Mouse (Mus musculus): Measurements from ENCODE around the gene AA986860. TPM values are rescaled to one million over a fixed set of nuclear protein-coding genes. Genes with fewer than 3 reads are reported as not detected.
A peak's percentile ranks its signal among the peaks of the same experiment; 100 is the strongest.

Gene AA986860
- polyA plus RNA-seq, 1 experiment: 64.1 TPM

DNA sequence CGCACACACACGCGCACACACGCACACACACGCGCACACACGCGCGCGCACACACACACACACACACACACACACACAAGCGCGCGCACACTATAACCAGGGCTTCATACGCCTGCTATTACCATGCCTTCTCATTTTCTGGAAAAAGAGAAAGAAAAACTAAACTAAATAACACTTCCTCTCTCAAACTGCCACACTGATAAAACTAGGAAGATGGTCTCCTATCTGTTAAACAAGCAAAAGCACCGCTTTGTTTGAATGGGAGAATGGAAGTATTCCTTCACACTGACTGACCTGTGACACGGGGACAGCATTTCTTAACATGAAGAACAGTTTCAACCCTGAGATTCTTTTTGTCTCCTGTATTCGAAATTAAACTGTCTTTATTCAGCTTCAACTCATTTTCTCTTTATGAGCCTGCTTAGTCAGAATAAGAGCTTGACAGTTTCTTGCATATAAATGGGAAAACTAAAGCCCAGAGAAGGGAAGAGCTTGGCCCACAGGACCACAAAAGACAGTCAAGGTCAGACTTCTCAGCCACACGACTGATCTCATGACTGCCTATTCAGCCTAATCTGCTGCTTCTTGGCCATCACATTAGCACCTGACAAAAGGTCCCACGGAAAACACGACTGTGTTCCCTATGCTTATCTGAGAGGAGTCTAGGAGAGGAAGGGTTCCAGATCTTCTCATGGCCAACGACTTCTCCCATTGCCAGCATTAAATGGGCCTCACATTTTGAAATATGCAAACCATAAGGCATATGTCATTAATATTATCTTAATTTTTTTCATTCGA, 21.3 kb upstream of the AA986860 start:
- WGBS: 93% methylated on average over 22 of the region's 22 CpGs
- peaks cover 4% of the 10 kb centered on the region; the same call in 1 of the 2 replicates for H3K4me1 ChIP-seq (ENCODE audit: control insufficient read depth, insufficient read depth, insufficient read length, low read length)
- H3K27me3 ChIP-seq (ENCODE audit: control insufficient read depth, insufficient read depth, low read length): no peaks in the 10 kb centered on the region
- H3K36me3 ChIP-seq (ENCODE audit: control insufficient read depth, insufficient read depth, low read length): peaks cover 44% of the 10 kb centered on the region
- H3K27ac ChIP-seq (ENCODE audit: insufficient read depth, low read depth, low read length): no peak overlapping the region
- TF ChIP-seq POLR2A (IDR thresholded peaks at IDR 0.05; ENCODE audit: low read depth, low read length): no peak
- no peak for TF ChIP-seq CTCF (IDR thresholded peaks at IDR 0.05; ENCODE audit: extremely low read depth, insufficient read length, insufficient replicate concordance, low read depth, low read length)
- H3K4me3 ChIP-seq (ENCODE audit: low read depth, low read length): no peak overlapping the region

DNA sequence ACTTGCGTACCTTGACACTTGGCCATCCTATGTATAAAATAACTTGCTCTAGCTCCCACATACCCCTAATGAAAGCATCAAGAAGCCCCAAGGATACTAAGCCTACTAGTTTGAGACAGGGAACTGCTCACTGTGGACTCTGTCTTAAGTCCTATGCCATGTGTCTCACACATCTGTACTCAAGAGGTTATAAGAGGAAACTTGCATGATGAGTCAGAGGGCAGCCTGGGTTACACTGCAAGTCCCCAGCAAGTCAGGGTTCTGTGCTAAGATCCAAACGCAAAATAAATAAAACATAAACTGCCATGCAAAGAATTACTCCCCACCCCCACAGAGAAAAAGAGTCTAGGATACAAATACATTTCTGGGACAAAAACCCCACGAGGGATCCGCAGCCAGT, 17.7 kb upstream of the AA986860 start:
- Histone ChIP-seq H3K4me3 (ENCODE audit: low read depth, low read length) (no peak overlapping the region), H3K27me3 (ENCODE audit: control insufficient read depth, insufficient read depth, low read length) (no peaks in the 10 kb centered on the region), H3K4me1 (ENCODE audit: control insufficient read depth, insufficient read depth, insufficient read length, low read length) (peaks cover 7% of the 10 kb centered on the region; the same call in 1 of the 2 replicates), H3K27ac (ENCODE audit: insufficient read depth, low read depth, low read length) (no peak overlapping the region), H3K36me3 (ENCODE audit: control insufficient read depth, insufficient read depth, low read length) (peaks cover 17% of the 10 kb centered on the region)
- TF ChIP-seq CTCF (IDR thresholded peaks at IDR 0.05; ENCODE audit: extremely low read depth, insufficient read length, insufficient replicate concordance, low read depth, low read length) (no peak), POLR2A (IDR thresholded peaks at IDR 0.05; ENCODE audit: low read depth, low read length) (no peak)
- WGBS: 76% methylated on average over 4 of the region's 4 CpGs

DNA sequence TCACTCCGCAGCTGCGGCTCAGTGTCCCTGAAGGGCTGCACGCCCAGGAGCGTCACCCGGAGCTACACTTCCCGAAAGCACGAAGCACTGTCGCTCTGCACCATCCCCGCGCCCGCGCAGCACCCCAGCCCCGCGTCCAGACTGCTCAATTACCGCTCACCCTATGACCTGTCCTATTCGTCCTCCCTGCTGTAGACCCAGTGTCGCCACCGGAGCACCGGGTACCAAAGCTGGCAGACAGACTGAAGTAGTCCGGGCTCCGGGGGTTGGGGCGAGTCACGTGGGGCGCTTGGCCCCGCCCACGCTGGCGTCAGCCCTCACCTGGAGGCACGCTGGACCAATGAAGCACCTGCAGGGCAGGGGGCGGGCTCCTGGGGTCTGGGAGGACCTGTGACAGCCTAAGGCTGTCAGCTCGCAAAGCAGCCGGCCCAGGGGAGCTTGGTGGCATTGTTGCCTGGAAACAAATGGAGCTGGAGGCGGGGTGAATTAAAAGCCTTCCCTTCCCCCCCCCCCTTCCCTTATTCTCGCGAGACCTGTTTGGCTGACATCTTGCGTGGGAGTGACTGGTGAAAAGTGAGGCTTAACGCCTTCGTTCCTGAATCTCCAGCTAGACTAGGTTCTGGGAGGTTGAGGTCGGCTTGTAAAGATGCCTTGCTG, 16.1 kb upstream of the AA986860 start, which contains the start of gene Gm29427:
Gm29427 (minus strand) TSS at position 239 of the 657 bp plus-strand sequence.
- Histone ChIP-seq H3K27ac (ENCODE audit: insufficient read depth, low read depth, low read length) (peak within 1 kb of the TSS; percentile 93), H3K27me3 (ENCODE audit: control insufficient read depth, insufficient read depth, low read length) (no peaks in the 10 kb centered on the region), H3K36me3 (ENCODE audit: control insufficient read depth, insufficient read depth, low read length) (peaks cover 12% of the 10 kb centered on the region; the same call in 1 of the 2 replicates), H3K4me3 (ENCODE audit: low read depth, low read length) (peak within 1 kb of the TSS; percentile 85), H3K4me1 (ENCODE audit: control insufficient read depth, insufficient read depth, insufficient read length, low read length) (peaks cover 9% of the 10 kb centered on the region; the same call in 1 of the 2 replicates)
- TF ChIP-seq CTCF (IDR thresholded peaks at IDR 0.05; ENCODE audit: extremely low read depth, insufficient read length, insufficient replicate concordance, low read depth, low read length) (no peak), POLR2A (IDR thresholded peaks at IDR 0.05; ENCODE audit: low read depth, low read length) (peak; percentile 79; the same call in 1 of the 2 replicates)
- WGBS: 1% methylated on average over 38 of the region's 38 CpGs

DNA sequence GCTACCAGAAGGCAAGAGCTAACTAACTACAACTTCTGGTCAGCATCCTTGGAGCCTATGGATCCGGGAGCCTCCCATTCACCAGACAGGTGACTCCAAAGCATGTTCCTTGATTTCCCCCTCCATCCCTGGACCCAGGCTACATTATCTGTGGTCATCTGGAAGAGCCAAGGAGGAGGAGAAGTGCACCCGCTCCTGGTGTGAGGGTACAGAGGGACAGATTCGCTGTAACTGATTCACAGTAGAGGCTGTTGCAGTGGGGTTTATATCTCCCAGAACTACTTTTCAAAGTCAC, 15.6 kb upstream of the AA986860 start:
- Histone ChIP-seq H3K27me3 (ENCODE audit: control insufficient read depth, insufficient read depth, low read length) (no peaks in the 10 kb centered on the region), H3K4me1 (ENCODE audit: control insufficient read depth, insufficient read depth, insufficient read length, low read length) (peaks cover 9% of the 10 kb centered on the region; the same call in 1 of the 2 replicates), H3K36me3 (ENCODE audit: control insufficient read depth, insufficient read depth, low read length) (peaks cover 10% of the 10 kb centered on the region; the same call in 1 of the 2 replicates), H3K4me3 (ENCODE audit: low read depth, low read length) (peak overlapping the region; percentile 85), H3K27ac (ENCODE audit: insufficient read depth, low read depth, low read length) (peak overlapping the region; percentile 93)
- TF ChIP-seq CTCF (IDR thresholded peaks at IDR 0.05; ENCODE audit: extremely low read depth, insufficient read length, insufficient replicate concordance, low read depth, low read length): no peak
- no peak for TF ChIP-seq POLR2A (IDR thresholded peaks at IDR 0.05; ENCODE audit: low read depth, low read length)
- 0% methylated on average over 3 of the region's 3 CpGs for WGBS

DNA sequence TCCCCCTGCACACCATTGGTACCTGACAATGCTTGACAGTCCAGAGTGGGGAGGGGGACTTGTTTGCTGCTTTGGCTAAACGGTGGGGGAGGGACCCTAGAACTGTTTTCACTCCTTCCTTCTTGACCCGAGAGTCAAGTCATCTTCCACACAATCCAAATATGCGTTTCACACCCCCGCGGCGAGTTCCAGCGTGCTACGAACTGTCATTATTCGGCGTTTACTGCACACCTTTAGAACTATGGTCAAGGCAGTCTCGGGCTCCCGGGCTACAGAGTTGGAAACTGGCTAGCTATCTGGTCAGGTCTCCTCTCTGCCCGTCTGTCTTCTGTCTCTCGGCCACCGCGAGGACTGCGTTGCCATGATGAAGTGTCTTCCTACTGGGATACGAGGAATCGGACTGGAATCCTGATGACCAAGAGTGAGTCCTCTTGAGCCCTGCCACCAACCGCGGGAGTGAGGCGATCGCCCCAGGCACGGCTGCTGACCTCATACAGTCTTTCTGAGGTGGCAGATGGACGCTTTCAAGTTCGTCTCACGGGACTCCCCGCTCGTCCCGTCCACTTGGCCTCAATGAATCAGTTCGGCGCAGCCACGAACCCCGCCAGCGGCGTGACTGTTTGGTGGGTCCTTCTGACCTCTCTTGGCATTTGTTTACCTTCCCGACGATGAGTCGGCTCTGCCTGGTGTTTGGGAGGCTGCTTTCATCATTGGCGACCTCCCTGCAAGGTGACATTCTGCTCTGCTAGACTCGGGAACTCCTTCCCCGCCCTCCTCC, 15.1 kb upstream of the AA986860 start:
- peaks cover 9% of the 10 kb centered on the region; the same call in 1 of the 2 replicates for H3K4me1 ChIP-seq (ENCODE audit: control insufficient read depth, insufficient read depth, insufficient read length, low read length)
- peaks cover 8% of the 10 kb centered on the region; the same call in 1 of the 2 replicates for H3K36me3 ChIP-seq (ENCODE audit: control insufficient read depth, insufficient read depth, low read length)
- H3K27me3 ChIP-seq (ENCODE audit: control insufficient read depth, insufficient read depth, low read length): no peaks in the 10 kb centered on the region
- no peak for TF ChIP-seq CTCF (IDR thresholded peaks at IDR 0.05; ENCODE audit: extremely low read depth, insufficient read length, insufficient replicate concordance, low read depth, low read length)
- no peak; the same call in 1 of the 2 replicates for TF ChIP-seq POLR2A (IDR thresholded peaks at IDR 0.05; ENCODE audit: low read depth, low read length)
- under 1% methylated on average over 42 of the region's 42 CpGs for WGBS
- peak overlapping the region; percentile 93 for H3K27ac ChIP-seq (ENCODE audit: insufficient read depth, low read depth, low read length)
- H3K4me3 ChIP-seq (ENCODE audit: low read depth, low read length): peak overlapping the region; percentile 85

DNA sequence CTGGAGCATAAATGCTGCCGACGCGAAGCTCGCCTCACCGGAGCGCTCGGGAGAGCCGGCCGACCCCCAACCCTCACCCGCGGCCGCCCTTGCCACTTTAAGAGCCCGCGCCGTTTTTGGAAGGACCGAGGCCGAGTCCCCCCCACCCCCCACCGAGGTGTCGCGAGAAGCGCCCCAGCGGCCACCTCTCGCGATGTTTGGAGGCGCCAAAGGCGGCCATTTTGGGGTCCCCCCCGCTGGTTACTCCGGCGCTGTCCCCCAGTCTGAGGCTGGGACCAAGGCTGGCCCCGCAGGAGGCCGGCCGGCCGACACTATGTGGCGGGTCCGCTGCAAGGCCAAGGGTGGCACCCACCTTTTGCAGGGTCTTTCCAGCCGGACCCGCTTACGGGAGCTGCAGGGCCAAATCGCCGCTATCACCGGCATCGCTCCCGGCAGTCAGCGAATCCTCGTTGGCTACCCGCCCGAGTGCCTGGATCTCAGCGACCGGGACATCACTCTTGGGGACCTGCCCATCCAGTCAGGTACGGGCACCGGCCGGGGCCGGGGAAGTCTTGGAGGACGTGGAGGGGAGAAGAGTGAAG, 14.4 kb upstream of the AA986860 start, which contains the start of gene Yod1:
Yod1 (plus strand) TSS at position 37 of the 581 bp plus-strand sequence.
- H3K27me3 ChIP-seq (ENCODE audit: control insufficient read depth, insufficient read depth, low read length): no peaks in the 10 kb centered on the region
- peak within 1 kb of the TSS; percentile 93 for H3K27ac ChIP-seq (ENCODE audit: insufficient read depth, low read depth, low read length)
- TF ChIP-seq POLR2A (IDR thresholded peaks at IDR 0.05; ENCODE audit: low read depth, low read length) (peak; percentile 66; the same call in 1 of the 2 replicates), CTCF (IDR thresholded peaks at IDR 0.05; ENCODE audit: extremely low read depth, insufficient read length, insufficient replicate concordance, low read depth, low read length) (no peak)
- H3K4me1 ChIP-seq (ENCODE audit: control insufficient read depth, insufficient read depth, insufficient read length, low read length): peaks cover 9% of the 10 kb centered on the region; the same call in 1 of the 2 replicates
- peaks cover 4% of the 10 kb centered on the region; the same call in 1 of the 2 replicates for H3K36me3 ChIP-seq (ENCODE audit: control insufficient read depth, insufficient read depth, low read length)
- under 1% methylated on average over 54 of the region's 54 CpGs for WGBS
- peak within 1 kb of the TSS; percentile 85 for H3K4me3 ChIP-seq (ENCODE audit: low read depth, low read length)
